Mouse (Mus musculus): ENCODE results near the gene Cemip.

The Cemip gene

GRCm38 (mm10) chr7:84026950-84027585, 59.2 kb downstream of the Cemip start:
- no peak for DNase-seq

GRCm38 (mm10) chr7:84026090-84026489, 60.2 kb downstream of the Cemip start:
- peak; percentile 79 to 85 for DNase-seq

- no peak for DNase-seq
Measured at GRCm38 (mm10) chr7:84023466-84023865, 62.8 kb downstream of the Cemip start.

GRCm38 (mm10) chr7:84022462-84022861, 63.8 kb downstream of the Cemip start:
- no peak for DNase-seq

- DNase-seq = no peak
Measured at GRCm38 (mm10) chr7:84019381-84019780, 66.9 kb downstream of the Cemip start.

GRCm38 (mm10) chr7:84018291-84019266, 67.7 kb downstream of the Cemip start:
- peak; percentile 57 to 58 for DNase-seq

- no peak for DNase-seq
Measured at GRCm38 (mm10) chr7:84015050-84015449, 71.3 kb downstream of the Cemip start.

GRCm38 (mm10) chr7:84013656-84014055, 72.6 kb downstream of the Cemip start:
- no peak for DNase-seq

- DNase-seq = no peak
Measured at GRCm38 (mm10) chr7:84004357-84004756, 81.9 kb downstream of the Cemip start.

- no peak for DNase-seq
Measured at GRCm38 (mm10) chr7:84001516-84001915, 84.8 kb downstream of the Cemip start.

GRCm38 (mm10) chr7:84000671-84001070, 85.6 kb downstream of the Cemip start:
- DNase-seq = no peak

- no peak for DNase-seq
Measured at GRCm38 (mm10) chr7:83999647-84000046, 86.7 kb downstream of the Cemip start.

GRCm38 (mm10) chr7:83994348-83994747, 92.0 kb downstream of the Cemip start:
- no peak for DNase-seq

- no peak for DNase-seq
Measured at GRCm38 (mm10) chr7:83989294-83989693, 97.0 kb downstream of the Cemip start.

- DNase-seq = no peak
Measured at GRCm38 (mm10) chr7:83985751-83986150, 100.6 kb downstream of the Cemip start.

- DNase-seq = no peak
Measured at GRCm38 (mm10) chr7:83982566-83982965, 103.7 kb downstream of the Cemip start.

- no peak for DNase-seq
Measured at GRCm38 (mm10) chr7:83978945-83979536, 107.3 kb downstream of the Cemip start.

GRCm38 (mm10) chr7:83978410-83978809, 107.9 kb downstream of the Cemip start:
- DNase-seq = no peak

- DNase-seq = no peak
Measured at GRCm38 (mm10) chr7:83976413-83976958, 109.8 kb downstream of the Cemip start.

GRCm38 (mm10) chr7:83975283-83975682, 111.0 kb downstream of the Cemip start:
- no peak for DNase-seq

GRCm38 (mm10) chr7:83972485-83972884, 113.8 kb downstream of the Cemip start:
- DNase-seq = peak; percentile 26 to 35

- no peak for DNase-seq
Measured at GRCm38 (mm10) chr7:83966047-83966818, 120.1 kb downstream of the Cemip start.

Data from cerebellum, postnatal 36 days (tissue).